Mouse (Mus musculus) liver, embryonic 14 days (tissue): ENCODE data around the gene Pde8b. TPM values are rescaled to one million over a fixed set of nuclear protein-coding genes. Genes with fewer than 3 reads are reported as not detected.

Source experiments
- polyA plus RNA-seq: library from polyadenylated mRNA; depleted of rRNA; stranded (reverse); fragments of >200 nt; gene quantifications from 2 replicates; pipeline ENCODE4 v1.2.3, GENCODE M21; 2012; rRNA removed

The Pde8b gene
- polyA plus RNA-seq, result 0.30 and 0.37 TPM in 2 replicates

GRCm38 (mm10) chr13:95249511-95250456 lies at the start of gene Pde8b:
Gene Pde8b, minus strand, starts transcription at chr13:95250336.

GRCm38 (mm10) chr13:94976219-94977186 lies 273.6 kb downstream of the Pde8b start, which contains the start of gene Wdr41:
Gene Wdr41, plus strand, starts transcription at chr13:94976344.

Other genes with a start within 250 kb of the Pde8b start
- gene Zbed3, start 73.3 kb upstream of the Pde8b start, polyA plus RNA-seq, result 4.4 and 4.7 TPM in 2 replicates
- gene Aggf1, start 125.0 kb upstream of the Pde8b start, polyA plus RNA-seq, result 13.3 and 14.6 TPM in 2 replicates
- 0.02 TPM in 1 of 2 replicates, not detected in the other for gene Crhbp, start 194.6 kb upstream of the Pde8b start, polyA plus RNA-seq
- gene S100z, start 228.4 kb upstream of the Pde8b start, polyA plus RNA-seq, result not detected in 2 replicates